Mouse (Mus musculus) embryo, embryonic 10.5 days (tissue): Measurements from ENCODE around the gene Slc35g3.

Experiments used
- DNase-seq: peaks from one replicate; pipeline ENCODE4 v3.0.0-alpha.2; 2015; ENCODE audit warnings: low spot score

The Slc35g3 gene

GRCm38 (mm10) chr11:69761868-69762267, at the start of gene Slc35g3:
Gene Slc35g3, minus strand, starts transcription at chr11:69761968.
- no peak for DNase-seq

GRCm38 (mm10) chr11:69810280-69810679, 48.5 kb upstream of the Slc35g3 start:
- DNase-seq: no peak

DNA sequence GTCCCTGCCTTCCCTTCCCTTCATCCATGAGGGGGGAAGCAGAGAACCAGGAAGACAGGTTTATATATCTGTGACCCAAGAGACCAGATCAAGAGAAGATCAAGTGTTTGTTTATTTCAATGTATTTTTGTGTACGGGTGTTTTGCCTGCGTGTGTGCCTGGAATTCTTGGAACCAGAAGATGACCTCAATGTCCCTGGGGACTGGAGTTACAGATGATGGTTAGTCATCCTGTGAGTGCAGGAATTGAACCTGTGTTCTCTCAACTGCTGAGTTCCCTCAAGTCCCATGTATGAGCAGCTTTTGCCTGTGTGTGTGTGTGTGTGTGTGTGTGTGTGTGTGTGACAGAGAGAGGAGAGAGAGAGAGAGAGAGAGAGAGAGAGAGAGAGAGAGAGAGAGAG, 45.9 kb upstream of the Slc35g3 start:
- no peak for DNase-seq

DNA sequence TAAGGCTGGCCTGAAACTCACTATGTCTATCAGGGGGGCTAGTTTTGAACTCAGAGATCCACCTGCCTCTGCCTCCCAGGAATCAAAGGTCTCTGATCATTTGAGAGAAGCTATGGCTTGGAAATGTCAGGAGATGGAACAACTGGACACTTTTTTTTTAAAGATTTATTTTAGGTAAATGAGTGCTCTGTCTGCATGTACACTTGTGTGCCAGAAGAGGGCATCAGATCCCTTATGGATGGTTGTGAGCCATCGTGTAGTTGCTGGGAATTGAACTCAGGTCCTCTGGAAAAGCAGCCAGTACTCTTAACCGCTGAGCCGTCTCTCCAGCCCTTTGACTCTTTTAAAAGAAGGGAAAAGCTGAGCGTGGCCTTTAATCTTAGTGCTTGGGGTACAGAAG, 44.6 kb upstream of the Slc35g3 start:
- DNase-seq: no peak

DNA sequence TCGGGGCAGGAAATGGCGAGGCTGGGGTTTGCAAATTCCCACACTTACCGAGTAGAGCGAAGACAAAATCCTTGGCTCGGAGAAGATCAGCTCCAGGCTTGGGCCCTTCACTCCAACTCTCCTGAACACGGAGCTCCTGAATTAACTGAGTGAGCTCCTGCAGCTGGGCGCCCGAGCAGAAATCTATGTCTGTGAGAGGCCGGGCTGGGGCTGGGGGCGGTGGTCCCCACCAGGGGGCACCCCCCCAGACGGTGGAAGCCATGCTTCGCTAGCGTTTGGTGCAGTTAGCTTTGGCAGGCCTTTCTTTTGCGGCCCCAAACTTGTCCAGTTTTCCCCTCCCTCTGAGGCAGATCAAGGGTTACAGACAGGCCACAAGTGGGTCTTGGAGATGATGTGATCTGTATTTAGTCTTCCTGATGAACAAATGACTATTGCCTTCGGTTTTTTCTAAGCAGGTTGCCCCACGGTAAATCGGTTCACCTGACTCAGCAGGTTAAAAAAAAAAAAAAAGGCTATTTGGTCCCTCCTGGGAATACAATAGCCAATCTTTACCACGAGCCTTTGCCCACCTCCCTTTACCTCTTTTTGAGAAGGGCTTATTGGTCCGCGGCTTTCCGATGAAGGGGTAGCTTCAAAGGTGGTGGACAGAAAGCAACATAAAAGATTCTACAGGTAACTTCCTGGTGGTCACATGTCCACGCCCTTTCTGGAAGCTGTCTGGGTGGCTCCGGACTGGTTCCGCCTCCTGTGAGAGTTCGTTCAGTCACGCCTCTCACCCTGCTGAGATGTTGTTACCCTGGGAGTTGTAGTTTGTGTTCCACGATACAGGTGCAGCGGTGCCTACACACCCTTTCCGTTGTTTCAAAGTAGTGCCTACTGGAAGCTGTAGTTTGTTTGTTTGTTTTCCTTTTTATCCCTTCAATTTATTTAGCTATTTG, 43.5 kb upstream of the Slc35g3 start, which contains the start of gene Tmem102:
Gene Tmem102 (minus strand): TSS at position 653 of the 938 bp plus-strand sequence.
- DNase-seq: peak; percentile 22

DNA sequence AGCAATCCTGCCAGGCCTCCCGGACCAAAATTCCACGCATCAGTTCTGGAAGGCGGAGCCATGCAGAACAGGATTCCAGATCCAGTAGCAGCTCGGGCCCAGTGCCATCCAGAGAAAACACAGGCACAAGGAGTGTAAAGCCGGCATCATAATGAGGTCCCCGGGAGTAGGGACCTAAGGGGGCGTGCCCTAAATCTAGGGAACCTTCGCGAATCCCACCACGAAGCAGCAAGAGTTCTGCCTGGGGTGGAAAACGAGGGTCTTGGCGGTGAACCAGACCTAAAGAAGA, 42.8 kb upstream of the Slc35g3 start:
- peak; percentile 26 for DNase-seq

GRCm38 (mm10) chr11:69803786-69804651, 42.3 kb upstream of the Slc35g3 start:
- DNase-seq: peak; percentile 80

DNA sequence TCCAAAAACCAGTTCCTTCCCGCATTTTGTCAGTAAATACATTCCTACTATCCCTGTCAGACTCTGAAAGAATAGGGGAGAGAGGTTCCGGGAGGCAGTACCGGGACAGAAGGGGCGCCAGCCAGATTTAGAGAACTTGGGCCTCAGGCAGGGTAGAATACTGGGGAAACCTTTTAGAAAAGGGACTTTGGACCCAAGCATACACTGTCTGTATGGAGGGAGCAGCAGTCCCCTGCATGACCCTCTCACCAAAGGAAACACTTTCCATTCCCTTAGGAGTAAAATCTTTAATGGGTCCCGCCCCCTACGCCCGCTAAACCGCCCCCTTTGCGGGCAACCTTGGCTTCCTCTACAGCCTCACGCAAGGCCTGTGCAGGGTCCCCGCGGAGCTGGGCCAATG, 41.6 kb upstream of the Slc35g3 start:
- DNase-seq: no peak

DNA sequence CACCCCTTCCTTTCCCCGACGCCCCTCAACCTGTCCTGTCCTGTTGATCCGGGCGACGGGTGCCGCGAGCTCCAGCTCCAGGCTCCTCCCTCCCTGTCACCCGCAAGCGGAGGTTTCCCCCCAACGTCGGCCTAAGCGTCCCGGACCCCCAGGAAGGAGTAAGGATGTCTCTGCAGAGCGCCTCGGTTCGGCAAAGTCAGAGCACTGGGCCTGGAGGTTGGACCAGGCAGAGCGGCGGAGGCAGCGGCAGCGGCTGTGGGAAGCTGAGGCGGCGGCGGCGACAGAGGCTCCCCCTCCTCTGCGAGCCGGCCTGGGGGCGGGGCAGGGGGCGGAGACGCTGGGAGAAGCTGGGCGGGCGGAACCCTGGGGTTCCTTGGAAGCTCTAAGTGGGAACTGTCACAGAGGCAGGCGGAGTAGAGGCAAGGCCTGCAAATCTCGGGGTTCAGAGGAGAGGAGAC, 40.9 kb upstream of the Slc35g3 start:
- DNase-seq: peak; percentile 83

- peak; percentile 11 for DNase-seq
Measured at GRCm38 (mm10) chr11:69801379-69801977, 39.7 kb upstream of the Slc35g3 start, which contains the start of gene Fgf11. Gene Fgf11, minus strand, starts transcription at chr11:69801857.

GRCm38 (mm10) chr11:69800392-69801197, 38.8 kb upstream of the Slc35g3 start:
- DNase-seq: peak; percentile 85

DNA sequence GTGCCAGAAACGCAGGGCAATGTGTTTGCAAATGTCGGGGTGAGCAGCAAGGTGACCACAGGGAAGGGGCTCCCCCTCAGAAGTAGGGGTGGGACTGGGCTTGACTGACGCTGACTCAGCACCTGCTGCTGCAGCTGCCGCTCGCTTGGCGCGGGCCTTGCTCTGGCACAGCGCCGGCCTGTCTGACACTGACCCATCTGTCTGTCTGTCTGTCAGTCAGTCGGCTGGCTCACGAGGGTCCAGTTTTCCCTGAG, 38.3 kb upstream of the Slc35g3 start:
- no peak for DNase-seq

DNA sequence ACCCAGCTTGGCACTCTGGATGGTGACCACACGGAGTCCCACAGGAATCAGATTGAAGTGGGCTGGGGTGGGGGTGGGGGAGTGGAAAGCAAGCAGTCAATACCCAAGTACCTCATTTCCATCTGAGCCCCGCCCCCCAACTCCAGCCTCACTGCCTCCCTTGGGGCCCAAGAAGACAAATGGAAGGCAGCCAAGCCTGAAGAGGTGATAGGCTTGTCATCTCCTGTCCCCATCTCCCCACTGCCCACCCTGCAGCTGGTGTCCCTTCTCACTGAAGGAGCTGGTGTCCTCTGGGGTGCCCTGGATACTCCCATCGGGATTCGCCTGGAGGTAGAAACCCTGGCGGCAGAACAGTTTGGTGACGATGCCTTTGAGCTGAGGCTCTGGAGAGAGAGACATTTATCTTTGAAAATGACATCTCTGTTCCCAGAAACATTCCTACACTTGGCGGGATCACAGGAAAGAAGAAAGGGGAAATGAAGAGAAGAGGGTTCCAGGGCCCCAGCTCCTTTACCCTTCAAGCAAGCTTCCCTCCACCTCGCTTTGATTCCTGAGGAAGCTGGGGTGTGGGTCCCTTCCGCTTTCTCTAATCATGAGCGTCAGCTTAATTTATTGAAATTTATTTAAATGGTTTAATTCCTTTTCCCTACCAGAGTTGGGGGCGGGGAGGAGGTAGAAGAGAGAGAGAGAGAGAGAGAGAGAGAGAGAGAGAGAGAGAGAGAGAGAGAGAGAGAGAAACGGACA, 37.8 kb upstream of the Slc35g3 start:
- peak; percentile 63 for DNase-seq

DNA sequence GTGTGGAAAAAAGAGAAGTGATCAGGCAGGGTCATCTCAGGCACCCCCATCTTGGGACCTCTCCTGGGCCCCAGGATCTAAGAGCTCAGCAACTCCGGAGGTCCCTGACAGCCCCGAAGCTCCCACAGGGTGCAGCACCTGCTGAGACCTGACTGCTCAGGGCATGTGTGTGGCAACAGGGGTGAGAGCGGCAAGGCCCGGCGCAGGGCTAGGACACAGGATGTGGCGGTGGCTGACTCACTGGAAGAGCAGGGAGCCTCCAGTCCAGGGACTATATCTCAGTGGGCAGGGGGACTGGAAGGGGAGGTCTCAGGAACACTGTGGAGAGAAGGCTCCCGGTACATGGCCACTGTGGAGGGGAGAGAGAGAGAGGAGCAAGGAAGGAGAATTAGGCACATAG, 36.2 kb upstream of the Slc35g3 start:
- DNase-seq: no peak

GRCm38 (mm10) chr11:69795983-69796435, 34.2 kb upstream of the Slc35g3 start:
- peak; percentile 27 for DNase-seq

DNA sequence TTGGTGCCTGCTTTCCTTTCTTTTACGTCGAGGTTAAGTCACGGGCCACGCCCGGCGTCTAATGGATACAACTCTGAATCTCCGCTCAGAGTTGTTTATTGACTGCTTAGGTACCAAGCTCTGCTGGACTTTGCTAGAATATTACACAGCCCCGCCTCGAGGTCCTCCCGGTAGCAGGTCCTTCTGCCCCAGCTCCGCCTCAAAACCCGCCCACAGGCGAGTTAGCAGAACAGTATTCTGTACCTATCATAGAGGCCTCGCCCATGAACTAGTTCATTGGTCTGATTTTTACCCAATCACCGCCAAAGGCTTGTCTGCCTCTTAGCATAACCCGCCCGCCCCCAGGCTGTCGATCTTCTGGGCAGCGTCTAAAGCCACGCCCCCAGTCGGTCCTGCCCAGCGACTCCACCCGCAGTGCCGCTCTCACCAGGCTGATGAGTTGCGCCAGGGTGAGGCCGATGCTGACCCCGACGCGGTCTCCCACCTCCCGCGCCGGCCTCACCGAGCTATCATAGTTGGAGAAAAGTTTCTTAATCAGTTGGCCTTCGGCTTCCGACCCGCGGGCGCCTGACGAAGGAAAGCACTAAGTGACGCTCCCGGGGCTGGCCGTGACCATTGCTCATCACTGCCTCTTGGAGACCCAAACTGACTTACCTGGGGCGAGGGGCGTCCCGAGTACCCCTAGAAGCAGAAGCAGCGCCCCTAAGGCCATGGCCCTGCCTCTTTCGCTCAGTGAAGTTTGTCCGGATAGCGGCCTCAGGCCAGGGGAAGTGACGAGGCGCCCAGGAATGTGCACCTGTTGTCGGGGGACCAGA, 33.6 kb upstream of the Slc35g3 start, which contains the start of gene Chrnb1:
Gene Chrnb1 (minus strand): TSS at position 776 of the 815 bp plus-strand sequence.
- DNase-seq: peak; percentile 97

- DNase-seq: no peak
Measured at GRCm38 (mm10) chr11:69793429-69793828, 31.7 kb upstream of the Slc35g3 start.

- DNase-seq: no peak
Measured at GRCm38 (mm10) chr11:69791420-69791819, 29.7 kb upstream of the Slc35g3 start.

- no peak for DNase-seq
Measured at GRCm38 (mm10) chr11:69789431-69789830, 27.7 kb upstream of the Slc35g3 start.

GRCm38 (mm10) chr11:69787306-69787705, 25.5 kb upstream of the Slc35g3 start:
- no peak for DNase-seq
